Mouse (Mus musculus) gastrocnemius, adult 18-20 months (tissue): ENCODE measurements around the gene Gucy2c. TPM values are rescaled to one million over a fixed set of nuclear protein-coding genes. Genes with fewer than 3 reads are reported as not detected.
"Not testable (repeated sequence)": the region's sequence is repeated elsewhere in the genome, so short reads cannot be mapped to it uniquely, and the experiment has no call there.

ENCODE experiments used
- DNase-seq: peaks from one replicate; pipeline ENCODE4 v3.0.0; 2021; ENCODE audit warnings: low spot score
- total RNA-seq, 2 experiments: library from RNA; stranded (reverse); gene quantifications; 2 replicates each; pipeline ENCODE4 v1.2.3; 2021

Gucy2c gene
- total RNA-seq, 2 experiments from 2014 or later, result not detected

DNA sequence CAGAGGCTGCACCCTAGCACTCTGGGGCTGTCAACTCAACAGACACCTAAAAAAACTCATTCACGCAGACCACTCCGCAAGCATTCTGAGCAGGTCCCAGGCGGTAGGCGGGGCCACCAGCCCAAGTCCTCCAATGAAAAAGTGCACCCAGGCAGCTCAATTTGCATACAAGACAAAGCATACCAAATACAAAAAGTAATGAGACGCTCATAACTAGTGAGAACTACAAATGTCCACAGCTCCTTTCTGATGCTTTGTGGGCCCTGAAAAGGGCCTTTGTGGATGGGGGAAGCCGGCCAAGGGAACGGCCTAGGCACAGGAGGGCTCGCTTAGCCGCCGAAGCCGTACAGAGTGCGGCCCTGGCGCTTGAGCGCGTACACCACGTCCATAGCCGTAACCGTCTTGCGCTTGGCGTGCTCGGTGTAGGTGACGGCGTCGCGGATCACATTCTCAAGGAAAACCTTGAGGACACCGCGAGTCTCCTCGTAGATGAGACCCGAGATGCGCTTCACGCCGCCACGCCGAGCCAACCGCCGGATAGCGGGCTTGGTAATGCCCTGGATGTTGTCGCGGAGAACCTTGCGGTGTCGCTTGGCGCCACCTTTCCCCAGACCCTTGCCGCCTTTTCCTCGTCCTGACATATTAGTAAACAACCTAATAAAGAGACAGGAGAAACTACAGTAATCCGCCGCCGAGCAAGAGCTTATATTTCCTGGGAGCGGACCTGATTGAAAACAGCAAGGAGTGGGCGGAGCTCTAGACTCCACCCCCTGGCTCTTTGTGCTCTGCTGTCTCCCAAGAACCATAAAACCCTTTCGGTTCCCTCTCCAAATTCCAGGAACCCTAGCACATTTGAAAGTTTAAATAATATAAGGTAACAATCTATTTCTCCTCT lies 22.4 kb upstream of the Gucy2c start, which contains the start of gene Hist4h4:
Gene Hist4h4, minus strand, starts transcription at position 677 of the 895 bp plus-strand sequence.
- peak; percentile 98 for DNase-seq

DNA sequence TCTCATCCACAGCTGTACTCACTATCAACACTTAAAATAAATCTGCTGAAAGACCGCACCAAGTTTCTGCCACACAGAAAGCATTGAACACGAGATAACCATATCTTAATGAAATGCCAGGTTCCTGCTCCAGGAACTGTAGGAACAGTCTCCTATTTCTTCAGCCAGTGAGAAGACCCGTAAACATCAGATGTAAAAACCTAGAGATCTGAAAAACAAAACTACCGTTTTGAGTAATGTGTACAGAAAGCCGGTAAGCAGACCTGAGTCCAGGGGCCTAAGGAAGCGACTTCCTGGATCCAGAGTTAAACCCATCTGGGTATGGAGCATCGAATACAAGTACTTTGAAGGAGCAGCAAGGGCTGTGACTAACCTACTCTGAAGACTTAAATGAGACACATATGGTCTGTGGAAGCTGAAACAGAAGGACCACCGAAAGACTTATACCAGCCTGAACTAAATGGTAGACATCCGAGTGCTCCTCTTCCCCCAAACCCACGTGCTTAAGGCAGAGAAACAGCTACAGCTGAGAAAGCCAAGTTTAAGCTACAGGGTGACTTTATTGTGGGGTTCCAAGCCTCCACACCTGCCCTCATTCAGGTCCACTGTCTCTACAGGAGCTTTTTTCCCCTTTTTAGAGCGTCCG lies 21.7 kb upstream of the Gucy2c start:
- DNase-seq, result no peak

DNA sequence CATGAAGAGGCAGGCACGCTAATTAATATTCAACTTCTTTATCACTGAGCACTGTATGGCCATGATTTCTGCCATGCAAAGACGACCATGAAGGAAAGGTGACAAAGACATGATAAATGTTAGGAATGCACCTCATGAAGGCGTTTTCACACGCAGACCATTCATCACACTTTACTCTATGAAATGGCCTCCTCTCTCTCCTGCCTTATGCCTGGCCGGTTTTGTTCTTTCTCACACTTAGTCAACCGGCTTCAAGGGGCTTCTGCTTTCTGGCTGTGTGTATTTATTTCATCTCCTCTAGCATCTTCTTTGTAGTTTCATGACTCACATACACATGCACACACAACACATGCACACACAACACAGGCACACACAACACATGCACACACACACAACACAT lies 19.7 kb upstream of the Gucy2c start:
- no peak for DNase-seq

DNA sequence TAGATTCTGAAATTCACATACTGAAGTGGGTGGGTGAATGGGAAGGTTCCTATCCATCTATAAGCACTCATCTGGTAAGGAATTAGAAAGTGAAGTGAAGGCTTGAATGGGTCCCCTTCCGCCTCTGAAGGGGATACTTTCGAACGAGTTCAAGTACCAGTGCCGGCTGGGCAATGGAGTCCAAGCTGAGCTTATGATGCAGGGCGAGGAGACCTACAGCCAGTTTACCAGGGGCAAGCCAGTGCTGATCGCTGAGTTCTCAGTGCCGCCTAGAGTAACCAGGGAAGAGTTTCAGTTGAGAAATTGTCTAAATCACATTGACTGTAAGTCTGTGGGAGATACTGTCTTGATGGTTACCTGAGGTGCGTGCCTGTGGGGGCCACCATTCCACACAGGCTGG lies 19.1 kb upstream of the Gucy2c start:
- DNase-seq, result no peak

DNA sequence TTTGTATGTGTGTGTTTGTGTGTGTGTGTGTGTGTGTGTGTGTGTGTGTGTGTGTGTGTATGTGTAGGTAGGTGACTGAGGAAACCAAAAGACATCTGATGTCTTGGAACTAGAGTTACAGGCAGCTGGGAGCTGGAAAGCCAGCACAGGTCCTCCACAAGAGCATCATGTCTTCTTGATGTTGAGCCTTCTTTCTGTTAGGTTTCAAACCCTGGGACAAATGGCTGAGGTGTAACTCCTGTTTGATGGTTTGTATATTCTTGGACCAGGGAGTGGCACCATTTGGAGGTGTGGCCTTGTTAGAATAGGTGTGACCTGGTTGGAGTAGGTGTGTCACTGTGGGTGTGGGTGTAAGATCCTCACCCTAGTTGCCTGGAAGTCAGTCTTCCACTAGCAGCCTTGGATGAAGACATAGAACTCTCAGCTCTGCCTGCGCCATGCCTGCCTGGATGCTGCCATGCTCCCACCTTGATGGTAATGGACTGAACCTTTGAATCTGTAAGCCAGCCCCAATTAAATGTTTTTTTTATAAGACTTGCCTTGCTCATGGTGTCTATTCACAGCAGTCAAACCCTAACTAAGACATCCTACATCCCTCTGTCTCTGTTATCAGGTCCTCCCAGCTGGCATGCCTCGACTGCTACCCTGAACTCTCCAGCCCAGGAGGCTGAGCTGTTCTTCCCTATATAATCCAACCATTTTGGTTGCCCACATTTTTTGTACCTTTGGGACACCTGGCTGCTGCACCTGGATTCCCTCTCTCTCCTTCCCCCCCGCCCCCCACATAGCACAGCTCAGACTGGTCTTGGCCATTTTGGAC lies 16.5 kb upstream of the Gucy2c start:
- not testable (repeated sequence) for DNase-seq

DNA sequence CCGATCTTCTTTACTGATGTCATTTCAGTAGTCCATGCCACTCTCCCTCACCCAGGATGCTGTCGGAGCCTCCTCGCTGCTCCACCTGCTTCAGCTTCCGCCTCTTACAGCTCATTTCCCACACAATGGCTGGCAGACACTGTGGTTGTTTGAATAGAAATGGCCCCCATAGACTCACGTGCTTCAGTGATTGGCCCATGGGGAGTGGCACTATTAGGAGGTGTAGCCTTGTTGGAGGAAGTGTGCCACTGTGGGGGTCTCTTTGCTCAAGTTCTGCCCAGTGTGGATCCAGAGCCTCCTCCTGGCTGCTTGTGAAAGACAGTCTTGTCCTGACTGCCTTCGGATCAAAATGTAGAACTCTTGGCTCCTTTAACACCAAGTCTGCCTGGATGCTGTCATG lies 14.3 kb upstream of the Gucy2c start:
- no peak for DNase-seq

DNA sequence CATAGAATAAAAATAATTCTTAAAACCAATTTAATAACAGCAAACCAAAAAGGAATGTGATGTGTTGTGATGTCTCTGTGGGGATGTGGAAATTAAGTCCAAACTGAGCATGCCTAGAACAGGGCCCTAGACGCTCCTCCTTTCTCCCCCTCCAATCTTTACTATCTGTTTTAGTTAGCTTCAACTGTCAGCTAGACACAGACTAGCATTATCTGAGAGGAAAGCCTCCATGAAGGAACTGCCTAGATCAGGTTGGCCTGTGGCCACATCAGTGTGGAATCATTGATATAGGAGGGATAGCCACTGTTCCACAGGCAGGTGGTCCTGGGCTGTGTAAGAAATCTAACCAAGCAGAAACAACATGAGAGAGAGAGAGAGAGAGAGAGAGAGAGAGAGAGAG lies 13.5 kb upstream of the Gucy2c start:
- no peak for DNase-seq

DNA sequence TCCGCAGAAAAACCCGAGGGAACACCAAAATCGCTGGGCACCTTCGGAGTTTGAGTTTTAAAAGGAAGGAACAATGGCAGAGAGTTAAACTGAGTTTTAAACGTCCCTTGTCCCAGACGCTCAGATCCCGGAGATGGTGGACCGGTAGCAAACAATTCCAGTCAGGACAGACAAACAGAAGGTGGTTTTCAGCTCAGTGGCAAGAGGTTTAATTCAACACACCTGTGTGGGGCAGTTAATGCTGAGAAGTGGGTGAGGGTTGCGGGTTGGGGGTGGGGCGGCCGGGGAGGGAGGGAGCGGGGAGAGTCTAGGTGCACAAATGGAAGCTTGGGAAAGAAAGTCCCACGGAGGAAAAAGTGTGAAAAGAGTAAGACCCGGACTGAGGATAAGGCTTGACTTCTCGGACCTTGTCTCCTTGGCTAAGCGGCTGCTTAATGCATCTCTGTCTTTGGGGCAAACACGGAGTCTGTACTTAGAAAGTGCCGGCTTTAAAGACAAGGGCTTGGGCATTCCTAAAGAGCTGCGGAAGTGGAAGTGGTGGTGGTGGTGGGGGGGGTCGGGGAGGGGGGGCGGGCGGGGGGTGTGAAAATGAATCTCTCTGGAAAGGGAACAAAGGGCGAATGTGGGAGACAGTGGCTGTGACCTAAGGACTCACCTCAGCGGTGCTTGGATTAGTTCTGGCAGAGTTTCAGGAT lies 12.4 kb upstream of the Gucy2c start:
- no peak for DNase-seq

DNA sequence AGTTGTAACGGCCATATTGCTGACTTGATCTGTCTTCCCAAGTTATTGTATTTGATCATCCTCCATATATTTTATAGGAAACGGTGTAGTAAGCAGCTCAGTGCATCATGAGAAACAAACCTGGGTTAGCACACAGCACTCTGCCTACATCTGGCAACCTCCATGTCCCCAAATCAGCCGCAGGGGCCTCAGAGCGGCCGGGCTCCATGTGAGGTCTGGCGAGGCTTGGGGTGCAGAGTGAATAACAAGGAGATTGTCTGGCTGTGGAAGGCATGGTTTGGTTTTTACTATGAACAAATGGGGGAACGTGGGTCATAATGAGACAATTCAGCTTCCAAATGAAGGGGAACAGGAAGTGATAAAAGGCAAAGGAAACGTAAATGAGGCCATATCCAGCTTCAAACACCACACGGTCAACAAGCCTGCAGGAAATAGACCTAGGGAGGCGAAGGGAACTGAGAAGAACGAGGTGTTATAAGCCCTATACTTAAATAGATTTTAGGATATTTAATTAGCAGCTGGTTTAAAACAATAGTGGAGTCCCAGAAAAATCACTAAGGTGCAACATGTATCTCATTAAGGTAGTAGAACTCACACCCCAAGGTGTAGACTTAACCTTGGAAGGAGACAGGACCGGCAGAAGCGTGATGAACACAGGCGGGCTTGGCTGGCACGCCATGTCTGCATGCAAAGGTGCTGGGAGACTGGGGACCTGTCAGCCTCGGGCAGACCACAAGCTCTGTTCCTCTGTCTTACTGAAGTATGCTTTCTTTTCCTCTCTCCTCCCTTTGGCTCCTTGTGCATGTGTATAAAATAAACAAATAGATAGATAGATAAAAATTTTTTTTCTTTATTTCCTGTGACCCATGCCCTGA lies 11.6 kb upstream of the Gucy2c start:
- DNase-seq, result no peak

DNA sequence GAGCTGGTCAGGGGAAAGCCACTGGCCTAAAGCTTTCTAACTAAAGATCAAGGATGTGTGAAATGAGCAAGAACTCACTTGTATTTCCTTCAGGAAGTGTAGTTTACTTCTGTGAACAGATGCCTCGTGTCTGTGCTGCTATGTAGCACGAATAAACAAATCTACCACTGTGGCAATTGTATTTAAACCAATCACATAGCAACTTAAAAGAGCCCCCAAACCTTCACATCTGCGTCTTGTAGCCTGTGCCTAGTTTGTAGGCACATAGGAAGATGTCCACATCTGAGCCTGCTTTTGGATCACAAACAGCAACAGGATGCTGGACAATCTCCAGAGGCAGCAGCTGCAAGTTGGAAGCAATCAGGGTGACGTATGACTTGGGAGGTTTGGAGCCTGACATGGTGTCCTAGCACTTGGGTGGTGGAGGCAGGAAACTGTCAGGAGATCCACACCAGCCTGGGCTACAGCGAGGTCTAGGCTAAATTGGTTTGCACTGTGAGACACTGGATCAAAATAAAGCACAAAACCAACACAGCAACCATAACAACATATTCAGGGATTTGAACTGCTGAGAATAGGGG lies 7.9 kb upstream of the Gucy2c start:
- peak; percentile 63 for DNase-seq

DNA sequence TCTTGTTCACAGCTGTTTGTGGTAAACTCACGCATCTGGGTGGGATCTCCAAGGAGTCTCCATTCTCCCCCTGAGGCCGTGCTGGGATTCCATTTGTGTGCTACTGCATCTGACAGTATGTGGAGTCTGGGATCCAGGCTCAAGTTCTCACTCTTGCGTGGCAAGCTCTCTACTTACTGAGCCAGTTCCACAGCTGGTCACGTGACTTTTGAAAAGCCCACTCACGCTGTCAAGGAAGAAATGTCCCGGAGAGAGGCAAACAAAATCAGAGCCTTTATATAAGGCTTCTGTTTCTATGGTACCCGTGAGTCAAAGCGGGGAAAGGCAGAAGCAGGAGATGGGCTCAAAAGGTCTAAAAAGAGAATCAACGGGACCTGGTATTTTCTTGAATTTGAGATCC lies 1.2 kb upstream of the Gucy2c start:
- no peak for DNase-seq

DNA sequence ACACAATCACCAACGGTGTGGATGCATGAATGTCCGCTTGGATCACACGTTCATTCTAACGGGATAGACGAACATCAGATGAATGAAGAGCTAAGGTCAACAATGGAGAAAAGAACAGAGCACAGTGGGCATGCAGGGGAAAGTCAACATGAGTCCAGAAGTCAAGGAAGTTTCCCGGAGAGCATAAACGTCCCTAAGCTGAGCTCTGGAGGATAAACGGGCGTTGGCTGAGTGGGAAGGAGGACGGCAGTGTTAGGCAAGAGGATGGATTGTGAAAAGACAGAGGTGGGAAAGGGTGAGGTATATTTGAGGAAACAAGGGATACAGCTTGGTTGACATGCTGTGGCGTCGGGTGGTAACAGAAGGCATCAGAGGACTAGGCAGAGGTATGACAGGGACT lies 581 bp upstream of the Gucy2c start:
- DNase-seq, result no peak

DNA sequence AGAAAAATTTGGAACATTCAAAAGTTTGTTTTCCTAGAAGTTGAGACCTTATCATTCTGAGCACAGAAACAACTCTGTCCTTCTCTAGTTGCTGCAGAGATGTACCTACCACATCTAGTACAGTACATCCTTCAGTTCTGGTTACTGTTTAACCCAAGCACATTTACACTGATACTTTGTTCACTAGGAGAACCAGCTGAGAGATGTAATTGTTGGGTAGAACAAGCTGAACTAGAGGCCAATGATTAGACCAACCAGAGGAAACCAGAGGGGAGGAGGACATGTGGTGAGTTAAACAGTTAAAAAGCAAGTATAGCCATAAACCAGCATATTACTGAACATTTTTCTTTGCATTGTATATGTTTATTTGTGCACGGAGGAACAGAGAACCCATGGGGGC lies 5.2 kb downstream of the Gucy2c start:
- DNase-seq, result no peak

DNA sequence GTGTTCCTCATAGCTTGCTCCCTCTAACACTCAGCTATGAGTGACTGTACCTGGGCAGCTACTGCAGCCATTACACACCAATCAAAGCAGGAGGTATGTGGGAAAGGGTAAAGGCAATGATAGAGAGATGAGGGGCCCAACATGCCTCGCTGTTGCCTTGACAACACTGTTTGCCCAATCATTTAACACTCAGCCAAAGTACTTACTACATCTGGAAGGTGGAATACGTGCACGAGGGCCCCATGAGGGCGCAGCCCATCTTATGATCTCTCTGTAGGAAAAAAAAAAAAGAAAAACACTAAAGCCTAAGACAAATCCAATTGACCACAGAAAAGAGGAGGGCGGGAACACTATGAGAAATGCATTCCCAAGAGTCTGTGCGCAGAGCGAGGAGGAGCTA lies 11.7 kb downstream of the Gucy2c start:
- no peak for DNase-seq

DNA sequence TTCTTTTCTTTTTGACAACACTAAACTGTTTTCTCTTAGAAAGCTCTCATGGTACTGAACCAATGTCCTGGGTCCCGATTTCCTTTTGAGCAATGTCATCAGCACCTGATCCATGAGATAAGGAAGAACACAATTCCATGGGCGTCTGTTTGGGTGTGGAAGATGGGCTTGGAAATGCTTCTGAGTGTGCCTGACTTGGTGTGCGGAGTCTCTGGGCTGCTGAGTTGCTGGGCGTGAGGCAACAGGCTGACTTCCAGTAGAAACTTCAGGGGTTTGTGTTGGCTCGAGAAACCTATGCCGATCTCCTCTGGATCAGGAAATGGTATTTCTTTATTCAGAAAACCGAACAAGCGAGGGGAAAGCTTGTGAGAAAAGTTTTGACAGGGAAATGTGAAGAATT lies 12.4 kb downstream of the Gucy2c start:
- no peak for DNase-seq

DNA sequence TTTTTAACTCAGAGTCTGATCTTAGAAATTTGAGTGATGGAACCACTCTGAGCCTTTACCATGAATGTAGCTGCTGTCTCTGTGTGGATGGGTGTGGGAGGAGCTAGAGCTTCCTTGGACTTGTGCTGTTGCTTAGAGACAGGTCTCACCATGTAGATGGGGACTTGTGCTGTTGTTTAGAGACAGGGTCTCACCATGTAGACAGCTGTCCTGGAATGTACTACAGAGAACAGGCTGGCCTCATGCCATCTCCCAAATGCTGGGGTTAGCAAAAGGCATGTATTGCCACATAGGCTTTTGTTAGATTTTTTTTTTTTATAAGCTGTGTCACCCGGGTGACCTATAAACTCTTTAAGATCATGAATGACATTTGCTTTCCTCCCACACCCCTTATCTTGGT lies 17.7 kb downstream of the Gucy2c start:
- DNase-seq, result no peak

DNA sequence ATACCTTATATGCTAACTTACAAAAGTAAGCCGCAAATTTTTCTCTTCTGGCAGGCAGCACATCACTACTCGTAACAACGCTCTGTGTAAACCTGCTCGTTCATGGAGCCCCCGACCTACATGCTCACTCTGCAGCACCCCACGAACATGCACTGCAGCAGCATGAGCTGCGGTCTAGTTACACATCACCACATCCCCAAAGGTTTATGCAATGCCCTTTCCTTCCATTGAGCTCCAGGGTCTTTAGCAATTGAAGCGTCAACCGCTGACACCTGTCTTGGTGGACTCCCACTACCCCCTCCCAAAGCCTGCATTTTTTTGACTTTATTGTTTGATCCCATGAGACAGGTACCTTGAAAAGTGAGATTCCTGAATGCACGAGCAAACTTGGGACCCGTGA lies 31.0 kb downstream of the Gucy2c start:
- DNase-seq, result no peak

DNA sequence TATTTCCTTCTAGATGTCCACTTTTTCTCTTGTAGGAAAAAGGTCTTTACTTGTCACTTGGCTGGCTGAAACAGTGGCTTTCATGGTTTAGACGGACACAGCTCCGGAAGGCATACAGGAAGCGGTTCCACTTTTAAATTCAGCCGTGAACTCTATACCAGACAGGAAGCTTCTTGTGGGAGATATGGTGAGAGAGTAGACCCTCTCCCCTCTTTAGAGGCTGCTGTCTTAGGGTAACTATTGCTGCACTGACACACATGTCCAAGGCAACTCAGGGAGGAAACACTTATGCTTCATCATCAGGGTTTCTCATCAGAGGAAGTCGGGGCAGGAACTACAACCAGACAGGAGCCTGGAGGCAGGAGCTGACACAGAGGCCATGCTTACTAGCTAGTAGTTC lies 36.0 kb downstream of the Gucy2c start:
- no peak for DNase-seq

DNA sequence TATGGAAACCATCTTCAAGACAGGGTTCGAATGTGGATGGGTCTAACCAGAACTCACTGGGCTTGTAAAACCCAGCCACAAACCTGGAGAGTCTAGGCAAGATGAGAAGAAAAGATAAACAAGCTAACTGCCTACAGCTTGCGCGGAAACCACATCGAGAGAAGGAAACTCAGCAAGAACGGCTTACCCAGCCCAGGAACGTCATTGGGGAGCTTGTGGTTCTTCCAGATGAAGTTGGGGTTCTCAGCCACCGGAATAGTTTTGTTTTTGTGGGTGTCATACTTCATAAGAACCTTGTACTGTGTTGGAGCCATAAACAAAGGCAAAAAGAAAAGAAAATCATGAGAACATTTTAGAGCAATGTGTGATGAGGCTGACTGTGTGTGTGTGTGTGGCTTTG lies 37.8 kb downstream of the Gucy2c start:
- DNase-seq, result no peak
